Mouse (Mus musculus) stomach, postnatal 0 days (tissue): ENCODE results near the gene Fbxo31.

Experiments
- CTCF ChIP-seq: IDR thresholded peaks from 2 replicates; pipeline ENCODE4 v1.5.1; 2016; ENCODE audit warnings: antibody characterized with exemption, low read depth, mild to moderate bottlenecking, moderate library complexity
- EP300 ChIP-seq: optimal IDR thresholded peaks from 2 replicates; pipeline ENCODE3; 2016; ENCODE audit warnings: antibody characterized with exemption

DNA sequence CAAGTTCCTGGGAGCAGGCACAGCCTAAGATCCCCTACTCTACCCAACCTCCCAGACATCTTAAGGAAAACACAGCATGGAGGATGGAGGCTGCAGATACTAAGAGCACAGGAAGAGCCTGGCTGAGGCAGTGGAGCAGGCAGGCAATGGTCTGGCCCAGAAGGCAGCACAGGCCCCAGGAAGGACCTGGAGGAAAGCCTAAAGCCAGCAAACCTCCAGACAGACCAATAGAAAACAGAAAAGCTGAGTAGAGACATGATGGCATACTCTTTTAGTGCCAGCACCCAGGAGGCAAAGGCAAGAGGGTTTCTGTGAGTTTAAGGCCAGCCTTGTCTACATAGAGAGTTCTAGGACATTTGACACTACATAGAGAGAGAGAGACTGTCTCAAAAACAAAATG is 34.8 kb upstream of the Fbxo31 start:
- TF ChIP-seq CTCF, result no peak
- no peak for TF ChIP-seq EP300
